ENCODE assay signal across 8 mouse cellular contexts in genomic region chr3:95282865-95283588, GRCm38 (mm10). TPM values are rescaled to one million over a fixed set of nuclear protein-coding genes. Genes with fewer than 3 reads are reported as not detected.
A peak's percentile ranks its signal among the peaks of the same experiment; 100 is the strongest.
DNase-seq lines count a peak whose midpoint lies in the region; ATAC-seq and TF ChIP-seq lines count a peak whose summit lies in the region.

No protein-coding gene starts in this region.

- WGBS in forebrain, embryonic 14.5 days = 0% methylated on average over 51 of the region's 51 CpGs
- under 1% methylated on average over 50 of the region's 51 CpGs for WGBS in lung, postnatal 0 days

- H3K9me3 ChIP-seq in forebrain, embryonic 14.5 days (replicated peaks; ENCODE audit: control insufficient read depth, low read length) = no peaks in the 10 kb centered on the region
- H3K9me3 ChIP-seq in lung, postnatal 0 days (ENCODE audit: low read length) = no peaks in the 10 kb centered on the region

- intact Hi-C loops in heart, postnatal 25 days (cut with DNase I) = loop anchor here (2.0 kb wide), 1 partner anchor 32 kb away; the partner anchor contains the start of gene Cers2

- no peak; the same call in 1 of the 2 replicates for TF ChIP-seq EP300 in lung, postnatal 0 days (IDR thresholded peaks at IDR 0.05)

- peak; percentile 87 for DNase-seq in ES-CJ7 (ENCODE audit: low read depth, low spot score)
- DNase-seq in cerebellum, adult 11 months = peak; percentile 78
- peak; percentile 88 for DNase-seq in forebrain, embryonic 14.5 days (ENCODE audit: low spot score)
- peak; percentile 76 for DNase-seq in heart, postnatal 25 days (ENCODE audit: low spot score)
- peak; percentile 74 to 77 for DNase-seq in layer of hippocampus, adult 2 months (ENCODE audit: low spot score in 2 of 2)
- DNase-seq in lung, postnatal 0 days (ENCODE audit: low spot score) = peak; percentile 93
- peak; percentile 69 for DNase-seq in ovary, postnatal 14 days (ENCODE audit: low spot score)
- peak; percentile 44 to 49 for DNase-seq in thymus, postnatal 10 days (ENCODE audit: low spot score in 2 of 2)

- peak overlapping the region; percentile 95 for H3K27ac ChIP-seq in forebrain, embryonic 14.5 days (ENCODE audit: low read depth, low read length)
- H3K27ac ChIP-seq in layer of hippocampus, adult 2 months = peak overlapping the region; percentile 96
- peak overlapping the region; percentile 99 for H3K27ac ChIP-seq in lung, postnatal 0 days (ENCODE audit: low read length)

- H3K9ac ChIP-seq in forebrain, embryonic 14.5 days (ENCODE audit: low read length) = peak overlapping the region; percentile 87
- H3K9ac ChIP-seq in lung, postnatal 0 days (replicated peaks; ENCODE audit: low read depth) = peak overlapping the region; percentile 86

- peak; percentile 73 for ATAC-seq in forebrain, embryonic 14.5 days
- ATAC-seq in lung, postnatal 0 days = peak; percentile 78

- peaks cover 13% of the 10 kb centered on the region for H3K36me3 ChIP-seq in forebrain, embryonic 14.5 days (ENCODE audit: control insufficient read depth, insufficient read depth, low read length)
- peaks cover 6% of the 10 kb centered on the region; the same call in 1 of the 2 replicates for H3K36me3 ChIP-seq in lung, postnatal 0 days (ENCODE audit: insufficient read depth, low read length)

- TF ChIP-seq CTCF in layer of hippocampus, adult 2 months (conservative IDR thresholded peaks at IDR 0.05) = peak; percentile 59
- peak; percentile 64 for TF ChIP-seq CTCF in lung, postnatal 0 days (IDR thresholded peaks at IDR 0.05)

- peak overlapping the region; percentile 67 for H3K4me3 ChIP-seq in forebrain, embryonic 14.5 days (ENCODE audit: low read depth, low read length)
- H3K4me3 ChIP-seq in layer of hippocampus, adult 2 months = peak overlapping the region; percentile 75
- peak overlapping the region; percentile 77 for H3K4me3 ChIP-seq in lung, postnatal 0 days (ENCODE audit: low read depth, low read length)

- peak overlapping the region; percentile 63 for H3K4me2 ChIP-seq in forebrain, embryonic 14.5 days (ENCODE audit: low read length)
- H3K4me2 ChIP-seq in lung, postnatal 0 days (replicated peaks; ENCODE audit: low read depth, low read length) = peak overlapping the region; percentile 74

- no peaks in the 10 kb centered on the region for H3K27me3 ChIP-seq in forebrain, embryonic 14.5 days (replicated peaks; ENCODE audit: control insufficient read depth, insufficient read depth, low read length)
- H3K27me3 ChIP-seq in lung, postnatal 0 days (replicated peaks; ENCODE audit: insufficient read depth, low read length) = no peaks in the 10 kb centered on the region

- peaks cover 11% of the 10 kb centered on the region for H3K4me1 ChIP-seq in forebrain, embryonic 14.5 days (ENCODE audit: control insufficient read depth, insufficient read depth, low read length)
- peaks cover 19% of the 10 kb centered on the region; the same call in 1 of the 2 replicates for H3K4me1 ChIP-seq in lung, postnatal 0 days (ENCODE audit: insufficient read depth, low read depth, low read length)

RNA-seq across cellular contexts. Expression of gene Prune1, which starts 1.2 kb away (rescaled TPM):
- polyA plus RNA-seq in forebrain, embryonic 14.5 days (2014; fragmentation: Nextera tagmentation; extraction: Ambion mirVana) = 40.7 and 42.7 TPM in 2 replicates
- total RNA-seq in heart, postnatal 25 days (2021) = 10 to 100 TPM; 22.1 to 22.8 TPM
- total RNA-seq in layer of hippocampus, adult 2 months (2021) = 10 to 100 TPM; 22.0 to 22.4 TPM
- polyA plus RNA-seq in lung, postnatal 0 days (2015; fragmentation: Nextera tagmentation; extraction: Ambion mirVana) = 11.6 and 14.5 TPM in 2 replicates

RNA-seq across cellular contexts. Expression of gene Mindy1, which starts 1.9 kb away (rescaled TPM):
- 48.6 and 50.7 TPM in 2 replicates for polyA plus RNA-seq in forebrain, embryonic 14.5 days (2014; fragmentation: Nextera tagmentation; extraction: Ambion mirVana)
- 10 to 100 TPM; 20.2 to 23.4 TPM for total RNA-seq in heart, postnatal 25 days (2021)
- total RNA-seq in layer of hippocampus, adult 2 months (2021) = 10 to 100 TPM; 19.1 to 22.7 TPM
- polyA plus RNA-seq in lung, postnatal 0 days (2015; fragmentation: Nextera tagmentation; extraction: Ambion mirVana) = 65.8 and 68.0 TPM in 2 replicates

RNA-seq across cellular contexts. Expression of gene Anxa9, which starts 23.9 kb away (rescaled TPM):
- 0.27 and 0.64 TPM in 2 replicates for polyA plus RNA-seq in forebrain, embryonic 14.5 days (2014; fragmentation: Nextera tagmentation; extraction: Ambion mirVana)
- total RNA-seq in heart, postnatal 25 days (2021) = under 1 TPM; 0.52 to 0.59 TPM
- 1 to 10 TPM; 1.5 TPM for total RNA-seq in layer of hippocampus, adult 2 months (2021)
- polyA plus RNA-seq in lung, postnatal 0 days (2015; fragmentation: Nextera tagmentation; extraction: Ambion mirVana) = 1.4 and 1.6 TPM in 2 replicates

RNA-seq across cellular contexts. Expression of gene Cers2, which starts 31.6 kb away (rescaled TPM):
- 75.8 and 91.8 TPM in 2 replicates for polyA plus RNA-seq in forebrain, embryonic 14.5 days (2014; fragmentation: Nextera tagmentation; extraction: Ambion mirVana)
- 10 to 100 TPM; 35.9 to 40.4 TPM for total RNA-seq in heart, postnatal 25 days (2021)
- total RNA-seq in layer of hippocampus, adult 2 months (2021) = 10 to 100 TPM; 53.1 to 63.3 TPM
- 291 and 299 TPM in 2 replicates for polyA plus RNA-seq in lung, postnatal 0 days (2015; fragmentation: Nextera tagmentation; extraction: Ambion mirVana)

RNA-seq across cellular contexts. Expression of gene Bnipl, which starts 32.0 kb away (rescaled TPM):
- not detected in 2 replicates for polyA plus RNA-seq in forebrain, embryonic 14.5 days (2014; fragmentation: Nextera tagmentation; extraction: Ambion mirVana)
- total RNA-seq in heart, postnatal 25 days (2021) = not detected
- total RNA-seq in layer of hippocampus, adult 2 months (2021) = under 1 TPM; 0.37 to 0.69 TPM
- polyA plus RNA-seq in lung, postnatal 0 days (2015; fragmentation: Nextera tagmentation; extraction: Ambion mirVana) = 2.5 and 2.8 TPM in 2 replicates

Comparison
In these comparisons a context has a peak if more than half of its experiments do, and no peak if none do; other contexts are left out.
1. Peak in every context shown above with its lines: DNase-seq, ATAC-seq, H3K4me3 ChIP-seq and H3K27ac ChIP-seq.